Comparison of ENCODE assay signal across 9 mouse cellular contexts in genomic region chr8:70409455-70409871, GRCm38 (mm10). TPM values are rescaled to one million over a fixed set of nuclear protein-coding genes. Genes with fewer than 3 reads are reported as not detected.
DNase-seq lines count a peak whose midpoint lies in the region; ATAC-seq and TF ChIP-seq lines count a peak whose summit lies in the region.
"Had no signal": no experiment of that assay in that cellular context is flagged by ENCODE, and none has a peak within 500 bp of the region (broad histone marks: within the 10 kb centered on the region; RNA-seq: fewer than 3 reads in every experiment).

No protein-coding gene starts in this region.

- intact Hi-C loops in heart, postnatal 36 days (cut with DNase I), result no loop called here

- no peak overlapping the region for H3K27ac ChIP-seq in forebrain, postnatal 0 days (ENCODE audit: low read depth, low read length)
- no peak overlapping the region for H3K27ac ChIP-seq in forebrain, embryonic 16.5 days (ENCODE audit: low read length)
- H3K27ac ChIP-seq in limb, embryonic 12.5 days, result peak overlapping the region; percentile 74
- H3K27ac ChIP-seq in neural tube, embryonic 15.5 days (replicated peaks), result peak overlapping the region; percentile 56
- H3K27ac ChIP-seq: liver, embryonic 13.5 days had no signal

- TF ChIP-seq CTCF in forebrain, postnatal 0 days (IDR thresholded peaks at IDR 0.05; ENCODE audit: low read depth), result no peak

- H3K36me3 ChIP-seq in forebrain, postnatal 0 days (ENCODE audit: insufficient read depth), result peaks cover 2% of the 10 kb centered on the region
- H3K36me3 ChIP-seq in forebrain, embryonic 16.5 days (ENCODE audit: control insufficient read depth, insufficient read depth), result no peaks in the 10 kb centered on the region
- H3K36me3 ChIP-seq in limb, embryonic 12.5 days, result peaks cover 14% of the 10 kb centered on the region
- peaks cover 12% of the 10 kb centered on the region for H3K36me3 ChIP-seq in neural tube, embryonic 15.5 days

- 64% methylated on average over 9 of the region's 9 CpGs for WGBS in forebrain, postnatal 0 days
- WGBS in forebrain, embryonic 16.5 days, result 71% methylated on average over 9 of the region's 9 CpGs
- 50% methylated on average over 9 of the region's 9 CpGs for WGBS in limb, embryonic 12.5 days
- 51% methylated on average over 9 of the region's 9 CpGs for WGBS in neural tube, embryonic 15.5 days

- H3K9ac ChIP-seq in forebrain, postnatal 0 days, result no peak overlapping the region
- no peak overlapping the region for H3K9ac ChIP-seq in forebrain, embryonic 16.5 days (replicated peaks; ENCODE audit: low read depth, low read length)
- no peak overlapping the region for H3K9ac ChIP-seq in limb, embryonic 12.5 days (replicated peaks)
- no peak overlapping the region for H3K9ac ChIP-seq in neural tube, embryonic 15.5 days (replicated peaks)
- H3K9ac ChIP-seq: liver, embryonic 13.5 days had no signal

- 0 out of 2 replicates have a peak, but pooled peaks cover 2% of the 10 kb centered on the region for H3K4me1 ChIP-seq in forebrain, postnatal 0 days (ENCODE audit: insufficient read depth)
- H3K4me1 ChIP-seq in forebrain, embryonic 16.5 days (replicated peaks; ENCODE audit: control insufficient read depth, insufficient read depth, low read length), result peaks cover 17% of the 10 kb centered on the region
- H3K4me1 ChIP-seq in limb, embryonic 12.5 days (replicated peaks), result peaks cover 38% of the 10 kb centered on the region
- H3K4me1 ChIP-seq in neural tube, embryonic 15.5 days, result peaks cover 34% of the 10 kb centered on the region

- H3K27me3 ChIP-seq in forebrain, postnatal 0 days (ENCODE audit: insufficient read depth, low read length), result no peaks in the 10 kb centered on the region
- no peaks in the 10 kb centered on the region for H3K27me3 ChIP-seq in forebrain, embryonic 16.5 days (replicated peaks; ENCODE audit: control insufficient read depth, insufficient read depth, low read length)
- no peaks in the 10 kb centered on the region for H3K27me3 ChIP-seq in limb, embryonic 12.5 days
- H3K27me3 ChIP-seq in neural tube, embryonic 15.5 days (replicated peaks), result no peaks in the 10 kb centered on the region
- H3K27me3 ChIP-seq: liver, embryonic 13.5 days had no signal

- no peak overlapping the region for H3K4me2 ChIP-seq in forebrain, postnatal 0 days (ENCODE audit: low read depth)
- no peak overlapping the region for H3K4me2 ChIP-seq in forebrain, embryonic 16.5 days (ENCODE audit: low read length)
- no peak overlapping the region for H3K4me2 ChIP-seq in limb, embryonic 12.5 days
- H3K4me2 ChIP-seq in neural tube, embryonic 15.5 days, result no peak overlapping the region
- H3K4me2 ChIP-seq: liver, embryonic 13.5 days had no signal

- H3K4me3 ChIP-seq in forebrain, postnatal 0 days (ENCODE audit: low read depth, low read length), result no peak overlapping the region
- no peak overlapping the region for H3K4me3 ChIP-seq in forebrain, embryonic 16.5 days (replicated peaks; ENCODE audit: low read length)
- H3K4me3 ChIP-seq in limb, embryonic 12.5 days (replicated peaks), result no peak overlapping the region
- no peak overlapping the region for H3K4me3 ChIP-seq in neural tube, embryonic 15.5 days (replicated peaks)
- H3K4me3 ChIP-seq: liver, embryonic 13.5 days had no signal

- H3K9me3 ChIP-seq in forebrain, postnatal 0 days (ENCODE audit: low read length), result no peaks in the 10 kb centered on the region
- H3K9me3 ChIP-seq in forebrain, embryonic 16.5 days (ENCODE audit: control insufficient read depth, low read length), result no peaks in the 10 kb centered on the region
- H3K9me3 ChIP-seq in limb, embryonic 12.5 days, result no peaks in the 10 kb centered on the region
- no peaks in the 10 kb centered on the region for H3K9me3 ChIP-seq in neural tube, embryonic 15.5 days (replicated peaks)
- H3K9me3 ChIP-seq: liver, embryonic 13.5 days had no signal

- peak; percentile 65 for ATAC-seq in forebrain, postnatal 0 days
- ATAC-seq in forebrain, embryonic 16.5 days, result no peak
- no peak for ATAC-seq in limb, embryonic 12.5 days (ENCODE audit: insufficient number of reproducible peaks, insufficient read depth, low FRiP score, low TSS enrichment, low read depth)
- ATAC-seq in neural tube, embryonic 15.5 days (ENCODE audit: low FRiP score), result peak; percentile 29; the same call in 1 of the 2 replicates
- ATAC-seq in megakaryocyte, adult 5-6 weeks (ENCODE audit: poor library complexity, severe bottlenecking), result no peak

- no peak for DNase-seq in forebrain, postnatal 0 days
- peak; percentile 77 for DNase-seq in cerebellum, adult 9-11 months
- peak; percentile 23 to 33 for DNase-seq in heart, postnatal 36 days
- no peak for DNase-seq in c-Kit-positive CD71-positive TER-119-positive erythroid progenitor cells, embryonic 14.5 days (ENCODE audit: low spot score)
- DNase-seq: liver, embryonic 13.5 days had no signal

RNA-seq across cellular contexts. Expression of gene Crtc1, which starts 29.9 kb away (rescaled TPM):
- total RNA-seq in forebrain, postnatal 0 days (2014; rRNA removed), result 41.2 and 51.7 TPM in 2 replicates
- 43.8 and 52.9 TPM in 2 replicates for polyA plus RNA-seq in forebrain, postnatal 0 days (2015; fragmentation: Nextera tagmentation; extraction: Ambion mirVana)
- polyA plus RNA-seq in forebrain, embryonic 16.5 days (2015; fragmentation: Nextera tagmentation; extraction: Ambion mirVana), result 41.1 and 51.0 TPM in 2 replicates
- total RNA-seq in heart, postnatal 36 days (2021), result 1 to 10 TPM; 8.2 to 9.8 TPM
- 18.4 and 24.8 TPM in 2 replicates for polyA plus RNA-seq in limb, embryonic 12.5 days (2016; fragmentation: Nextera tagmentation; extraction: Ambion mirVana)
- polyA plus RNA-seq in neural tube, embryonic 15.5 days (2015; fragmentation: Nextera tagmentation; extraction: Ambion mirVana), result 44.9 and 45.6 TPM in 2 replicates
- total RNA-seq in megakaryocyte, adult 5-6 weeks (2015), result 2.7 and 3.9 TPM in 2 replicates
- 2.2 TPM in 2 replicates for total RNA-seq in megakaryocyte, adult 5-6 weeks (2017)

RNA-seq across cellular contexts. Expression of gene Comp, which starts 36.1 kb away (rescaled TPM):
- 0.81 TPM in 1 of 2 replicates, not detected in the other for total RNA-seq in forebrain, postnatal 0 days (2014; rRNA removed)
- polyA plus RNA-seq in forebrain, postnatal 0 days (2015; fragmentation: Nextera tagmentation; extraction: Ambion mirVana), result 0.05 and 0.29 TPM in 2 replicates
- polyA plus RNA-seq in forebrain, embryonic 16.5 days (2015; fragmentation: Nextera tagmentation; extraction: Ambion mirVana), result 0.51 and 0.75 TPM in 2 replicates
- total RNA-seq in heart, postnatal 36 days (2021), result 1 to 10 TPM; 4.3 to 5.6 TPM
- polyA plus RNA-seq in limb, embryonic 12.5 days (2016; fragmentation: Nextera tagmentation; extraction: Ambion mirVana), result 2.8 and 5.8 TPM in 2 replicates
- polyA plus RNA-seq in neural tube, embryonic 15.5 days (2015; fragmentation: Nextera tagmentation; extraction: Ambion mirVana), result 3.1 and 6.4 TPM in 2 replicates
- total RNA-seq in megakaryocyte, adult 5-6 weeks (2015), result not detected in 2 replicates
- total RNA-seq in megakaryocyte, adult 5-6 weeks (2017), result 0.12 TPM in 1 of 2 replicates, not detected in the other

RNA-seq across cellular contexts. Expression of gene Upf1, which starts 56.4 kb away (rescaled TPM):
- total RNA-seq in forebrain, postnatal 0 days (2014; rRNA removed), result 28.1 and 38.7 TPM in 2 replicates
- 7.1 and 9.0 TPM in 2 replicates for polyA plus RNA-seq in forebrain, postnatal 0 days (2015; fragmentation: Nextera tagmentation; extraction: Ambion mirVana)
- polyA plus RNA-seq in forebrain, embryonic 16.5 days (2015; fragmentation: Nextera tagmentation; extraction: Ambion mirVana), result 11.8 and 13.6 TPM in 2 replicates
- 10 to 100 TPM; 45.4 to 46.0 TPM for total RNA-seq in heart, postnatal 36 days (2021)
- polyA plus RNA-seq in limb, embryonic 12.5 days (2016; fragmentation: Nextera tagmentation; extraction: Ambion mirVana), result 32.5 and 34.3 TPM in 2 replicates
- 11.8 and 12.6 TPM in 2 replicates for polyA plus RNA-seq in neural tube, embryonic 15.5 days (2015; fragmentation: Nextera tagmentation; extraction: Ambion mirVana)
- total RNA-seq in megakaryocyte, adult 5-6 weeks (2015), result 10.9 and 11.7 TPM in 2 replicates
- 24.4 and 30.7 TPM in 2 replicates for total RNA-seq in megakaryocyte, adult 5-6 weeks (2017)

Comparison
In these comparisons a context has a peak if more than half of its experiments do, and no peak if none do; other contexts are left out.
1. ATAC-seq: peak in forebrain, postnatal 0 days (single experiment) and neural tube, embryonic 15.5 days (single experiment); none in forebrain, embryonic 16.5 days (single experiment), limb, embryonic 12.5 days (single experiment) and megakaryocyte, adult 5-6 weeks (single experiment).
2. DNase-seq: peak in cerebellum, adult 9-11 months (single experiment) and heart, postnatal 36 days (2 of 2); none in forebrain, postnatal 0 days (single experiment) and c-Kit-positive CD71-positive TER-119-positive erythroid progenitor cells, embryonic 14.5 days (single experiment).
3. H3K27ac ChIP-seq: peak in limb, embryonic 12.5 days (single experiment) and neural tube, embryonic 15.5 days (single experiment); none in forebrain, postnatal 0 days (single experiment) and forebrain, embryonic 16.5 days (single experiment).